Mouse (Mus musculus): Measurements from ENCODE around the gene E2f4.

Gene E2f4

DNA sequence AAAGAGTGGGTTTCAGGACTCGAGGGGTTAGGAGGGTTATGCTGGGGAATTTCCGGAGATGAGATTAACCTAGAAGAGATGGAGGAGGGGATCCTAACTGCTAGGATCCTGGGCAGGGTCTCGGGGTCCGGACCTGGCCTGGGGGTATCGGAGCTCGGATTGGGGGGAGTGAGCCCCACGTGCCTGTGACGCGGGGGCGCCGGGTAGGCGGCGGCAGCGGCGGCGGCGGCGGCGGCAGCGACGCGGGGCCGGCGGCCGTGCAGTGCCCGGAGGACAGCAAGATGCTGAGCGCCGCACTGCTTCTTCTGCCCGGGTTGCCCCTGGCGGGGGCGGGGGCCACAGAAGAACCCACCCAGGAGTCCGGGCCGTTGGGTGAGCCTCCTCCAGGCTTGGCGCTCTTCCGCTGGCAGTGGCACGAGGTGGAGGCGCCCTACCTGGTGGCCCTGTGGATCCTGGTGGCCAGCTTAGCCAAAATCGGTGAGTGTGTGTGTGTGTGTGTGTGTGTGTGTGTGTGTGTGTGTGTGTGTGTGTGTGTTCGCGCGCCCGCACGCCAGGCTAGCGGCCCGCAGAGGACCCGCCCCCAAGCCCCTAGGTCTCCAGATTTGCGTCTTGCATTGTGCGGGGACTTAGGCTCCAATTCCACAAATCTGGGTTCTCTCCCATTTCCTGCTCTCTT is 51.8 kb downstream of the E2f4 start:
- DNase-seq: peak; percentile 42 to 65

- DNase-seq: no peak
Measured at GRCm38 (mm10) chr8:105350186-105350585, 52.7 kb downstream of the E2f4 start.

DNA sequence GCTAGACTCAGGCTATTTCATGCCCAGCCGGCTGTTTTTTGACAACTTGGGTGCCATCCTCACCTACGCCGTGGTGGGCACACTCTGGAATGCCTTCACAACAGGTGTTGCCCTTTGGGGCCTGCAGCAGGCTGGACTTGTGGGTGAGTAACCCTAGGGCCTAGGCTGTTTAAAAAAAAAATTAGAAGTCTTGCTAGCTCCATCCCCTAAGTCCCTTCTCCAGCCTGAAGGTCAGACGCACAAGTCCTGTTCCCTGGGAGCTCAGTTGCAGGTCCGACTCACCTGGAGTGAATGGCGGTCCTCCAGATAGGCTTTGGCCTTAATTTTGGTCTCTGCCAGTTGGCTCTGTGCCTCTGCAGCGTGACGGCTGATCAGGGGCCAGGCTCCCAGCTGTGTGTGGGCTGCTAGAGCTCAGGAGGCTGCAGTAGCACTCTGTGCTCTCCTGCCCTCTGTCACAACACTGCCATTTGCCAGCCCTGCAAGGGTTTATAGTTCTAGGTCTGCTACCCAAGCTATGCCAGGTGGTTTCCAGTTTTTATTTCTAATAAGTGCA is 56.2 kb downstream of the E2f4 start:
- no peak for DNase-seq

GRCm38 (mm10) chr8:105354549-105354948 is 57.1 kb downstream of the E2f4 start:
- no peak for DNase-seq
